Mouse (Mus musculus): ENCODE measurements around the gene Map1b.

Map1b gene

DNA sequence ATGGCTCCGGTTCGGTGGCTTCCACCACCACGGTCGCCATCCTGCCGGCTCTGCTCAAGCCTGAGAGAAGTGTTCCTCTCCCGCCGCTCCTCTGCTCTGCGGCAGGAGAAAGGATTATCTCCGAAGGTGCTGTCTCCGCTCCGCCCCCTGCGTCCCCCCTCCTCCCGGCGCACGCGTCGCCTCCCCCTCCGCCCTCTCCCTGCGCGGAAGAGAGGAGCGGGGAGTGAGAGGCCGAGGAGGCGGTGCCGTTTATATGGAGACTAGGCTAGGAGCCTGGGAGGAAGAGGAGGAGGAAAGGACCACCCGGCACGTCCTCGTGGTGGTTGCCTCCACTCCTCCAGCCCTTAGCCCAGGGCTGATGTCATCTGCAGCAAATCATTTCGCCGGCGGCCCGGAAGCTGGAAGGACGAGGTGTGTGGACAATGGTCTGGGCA, at the start of gene Map1b:
Map1b (minus strand) TSS at position 93 of the 434 bp plus-strand sequence.
- no peak for DNase-seq (ENCODE audit: extremely low spot score, low read depth, low spot score)

DNA sequence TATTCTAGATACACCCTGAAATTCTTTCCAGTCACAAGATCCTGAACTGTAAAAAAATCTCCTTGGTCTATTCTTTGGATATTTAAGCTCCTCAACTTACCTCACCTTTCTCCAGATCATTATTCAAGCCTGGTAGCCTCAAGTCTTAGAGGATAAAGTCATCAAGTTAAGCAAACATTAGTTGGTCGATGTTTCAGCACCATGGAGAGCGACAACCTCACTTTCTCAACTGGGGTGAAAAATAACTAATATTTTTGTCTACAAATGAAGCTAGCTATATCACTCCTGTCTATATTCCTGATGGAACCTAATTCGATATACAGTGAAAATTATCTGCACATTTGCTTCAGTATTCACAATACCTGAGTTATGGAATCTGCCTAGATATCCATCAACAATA, 48.0 kb upstream of the Map1b start:
- DNase-seq (ENCODE audit: extremely low spot score, low read depth, low spot score): peak; percentile 64

DNA sequence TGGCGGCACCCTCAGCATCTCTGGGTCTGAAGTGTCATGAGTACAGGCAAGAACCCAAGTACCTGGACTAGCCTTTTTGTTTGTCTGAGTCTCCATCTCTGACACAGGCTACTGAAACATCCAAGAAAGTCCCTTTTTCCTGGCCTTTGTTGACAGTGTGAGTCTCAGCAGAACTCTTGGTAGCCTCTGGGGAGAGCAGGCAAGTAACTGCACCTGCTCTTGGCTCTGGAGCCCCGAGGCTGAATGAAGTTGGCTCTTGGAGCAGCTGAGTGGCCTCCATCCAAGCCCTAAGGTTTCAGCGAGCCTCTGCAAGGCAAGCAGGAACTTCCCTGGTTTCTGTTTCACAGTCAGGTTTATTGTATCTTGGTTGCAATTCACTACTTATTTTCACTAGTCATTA, 46.7 kb upstream of the Map1b start:
- DNase-seq (ENCODE audit: extremely low spot score, low read depth, low spot score): no peak

DNA sequence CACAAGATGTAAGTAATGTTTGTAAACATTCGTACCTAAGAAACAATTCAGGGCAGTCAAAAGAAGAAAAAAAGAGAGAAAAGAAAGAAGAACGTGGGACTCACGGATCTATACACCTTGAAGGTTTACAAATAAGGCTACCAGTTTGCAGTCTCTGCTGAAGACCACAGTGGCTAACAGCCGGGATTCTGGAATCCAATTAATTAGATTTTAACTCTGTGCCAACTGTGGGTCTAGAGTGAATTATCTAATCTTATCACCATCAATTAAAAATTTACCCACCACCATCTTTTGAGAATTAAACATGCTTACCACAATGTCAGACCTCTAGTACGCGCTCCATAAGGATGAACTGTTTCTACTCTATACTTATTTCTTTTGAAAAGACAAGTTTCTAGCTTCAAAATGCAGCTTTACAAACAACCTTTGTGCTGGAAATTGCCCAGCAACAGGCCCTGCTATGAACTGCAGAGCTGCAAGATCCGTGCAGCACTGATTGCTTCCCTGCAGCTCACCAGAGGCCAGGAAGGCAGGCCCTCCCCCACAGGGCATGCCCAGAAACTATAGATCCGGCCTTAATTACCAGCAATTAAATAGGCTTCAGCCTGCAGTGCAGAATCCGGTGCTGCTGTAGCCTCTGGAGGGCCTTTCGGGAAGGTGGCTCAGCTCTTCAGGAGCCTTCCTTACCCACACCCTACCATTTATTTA, 45.7 kb upstream of the Map1b start:
- no peak for DNase-seq (ENCODE audit: extremely low spot score, low read depth, low spot score)

DNA sequence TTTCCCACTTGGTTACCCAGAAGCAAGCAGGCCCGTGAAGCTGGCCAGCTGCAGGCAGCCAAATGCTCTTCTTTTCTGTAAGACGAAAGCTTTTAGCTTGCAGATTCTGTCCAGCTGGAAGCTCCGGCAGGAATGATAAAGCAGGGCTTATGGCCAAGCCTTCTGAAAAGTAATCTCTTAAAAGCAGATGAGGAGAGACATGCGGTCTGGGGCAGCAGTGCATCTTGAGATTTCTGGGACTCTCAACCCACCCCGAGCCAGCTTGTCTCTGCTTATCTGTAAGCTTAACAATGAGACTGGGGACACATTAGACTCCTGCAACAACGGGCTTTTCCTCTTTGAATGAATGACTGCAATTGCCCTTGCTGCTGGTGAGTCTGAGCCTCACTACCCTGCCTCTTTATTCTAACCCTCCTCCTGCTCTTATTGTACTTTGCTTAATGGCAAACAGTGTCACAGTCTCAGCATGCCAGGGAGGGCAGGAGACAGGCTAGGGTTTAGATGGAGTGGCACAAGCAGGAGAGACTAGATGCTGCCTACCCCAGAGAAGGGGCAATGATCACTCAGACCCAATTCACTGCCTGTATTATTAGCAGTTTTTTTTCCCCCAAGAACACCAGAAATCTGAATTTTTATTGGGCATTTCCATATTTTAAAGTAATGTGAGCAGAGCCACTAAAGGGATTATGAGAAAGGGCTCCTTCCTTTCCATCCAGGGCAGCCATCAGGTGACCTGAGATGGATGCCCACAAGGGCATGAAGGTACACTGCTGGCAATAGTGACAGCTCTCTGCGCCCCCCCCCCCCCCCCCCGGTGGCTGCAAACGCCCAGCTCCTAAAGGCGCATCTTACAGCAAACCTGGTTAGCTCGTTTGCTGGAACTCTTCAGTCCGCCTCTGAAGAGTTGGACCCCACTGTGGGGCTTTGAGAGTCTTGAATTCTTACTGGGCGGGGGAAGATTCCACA, 44.6 kb upstream of the Map1b start:
- no peak for DNase-seq (ENCODE audit: extremely low spot score, low read depth, low spot score)

DNA sequence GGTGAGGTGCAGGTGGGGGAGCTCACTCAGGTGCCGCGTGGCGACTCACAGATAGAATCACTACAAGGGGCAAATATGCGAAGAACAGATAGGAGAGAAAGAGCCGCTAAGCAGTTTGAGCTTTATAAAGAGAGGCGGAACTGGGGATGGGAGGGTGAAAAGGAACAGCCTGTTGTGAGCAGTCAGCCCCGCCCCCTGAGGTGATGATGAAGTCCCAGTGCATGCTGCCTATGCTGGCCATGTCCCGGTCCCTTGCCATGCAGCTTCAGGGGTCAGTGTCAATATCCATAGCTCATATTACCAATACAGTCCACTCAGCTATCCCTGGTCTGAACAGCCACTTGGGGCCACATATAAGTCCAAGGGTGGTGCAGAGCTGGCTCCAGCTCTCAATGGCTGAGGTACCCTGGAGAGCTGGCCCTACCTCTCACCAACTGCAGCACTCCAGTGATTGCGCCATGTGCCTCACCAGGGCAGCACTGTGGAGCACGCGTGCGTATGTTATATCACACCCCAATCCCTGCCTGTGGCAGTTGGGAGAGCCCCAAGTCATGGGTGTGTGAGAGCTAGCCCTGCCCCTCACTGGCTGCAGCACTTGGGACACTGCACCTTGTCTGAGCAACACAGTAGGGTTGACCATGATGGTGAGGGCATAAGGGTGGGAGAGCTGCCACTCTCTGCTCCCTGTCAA, 42.0 kb upstream of the Map1b start:
- DNase-seq (ENCODE audit: extremely low spot score, low read depth, low spot score): no peak

DNA sequence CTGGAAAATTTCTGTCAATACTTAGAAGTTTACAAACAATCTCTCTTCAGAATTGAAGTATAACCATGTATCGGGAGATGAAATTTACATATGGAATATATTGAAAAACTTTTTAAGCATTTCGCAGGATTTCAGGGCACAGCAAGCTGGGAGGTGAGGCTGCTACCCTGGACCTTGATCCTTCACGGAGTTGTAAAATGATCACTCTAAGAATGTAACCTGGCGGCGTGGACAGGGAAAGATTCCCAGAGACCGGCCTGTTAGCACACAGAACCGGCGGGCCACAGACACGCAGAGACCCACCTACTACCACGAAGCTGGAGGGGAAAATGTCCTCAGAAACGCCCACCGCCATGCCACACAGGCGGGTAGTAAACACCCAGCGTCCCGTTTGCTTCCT, 41.5 kb upstream of the Map1b start:
- no peak for DNase-seq (ENCODE audit: extremely low spot score, low read depth, low spot score)

DNA sequence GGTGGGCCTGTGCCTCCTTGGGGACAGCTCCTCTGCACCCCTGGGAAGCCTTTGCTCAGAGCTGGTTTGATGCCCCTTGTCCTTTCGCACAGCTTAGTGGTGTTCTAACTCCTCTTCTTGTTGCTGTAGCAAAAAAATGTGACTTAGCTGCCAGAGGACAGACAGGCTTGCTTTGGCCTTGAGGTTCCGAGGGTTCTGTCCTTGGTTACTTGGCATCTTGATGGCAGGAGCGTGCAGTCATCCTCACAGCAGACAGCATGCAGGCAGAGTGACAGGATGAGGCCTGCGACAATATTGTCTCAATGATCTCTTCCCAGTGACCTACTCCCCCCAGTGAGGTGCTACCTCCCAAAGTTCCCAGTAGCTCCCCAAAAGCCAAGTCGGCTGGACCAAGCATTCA, 41.0 kb upstream of the Map1b start:
- no peak for DNase-seq (ENCODE audit: extremely low spot score, low read depth, low spot score)

DNA sequence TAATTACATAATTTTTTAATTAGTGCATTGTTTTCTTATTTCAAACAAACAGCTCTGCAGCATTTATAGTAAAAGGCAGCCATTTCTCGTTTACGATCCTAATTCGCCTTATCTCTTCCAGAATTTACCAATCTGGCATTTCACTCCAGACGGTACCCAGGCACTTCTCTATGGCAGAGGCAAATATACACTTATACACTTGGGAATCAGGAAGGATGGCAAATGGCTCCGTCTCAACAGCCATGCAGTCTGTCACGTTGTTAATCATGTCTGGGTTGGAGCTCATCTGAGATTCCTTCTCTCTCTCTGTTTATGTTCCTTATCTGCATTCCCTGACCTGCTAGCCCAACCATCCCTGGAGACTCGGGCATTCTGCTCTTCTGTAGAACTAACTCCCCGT, 38.6 kb upstream of the Map1b start:
- no peak for DNase-seq (ENCODE audit: extremely low spot score, low read depth, low spot score)

DNA sequence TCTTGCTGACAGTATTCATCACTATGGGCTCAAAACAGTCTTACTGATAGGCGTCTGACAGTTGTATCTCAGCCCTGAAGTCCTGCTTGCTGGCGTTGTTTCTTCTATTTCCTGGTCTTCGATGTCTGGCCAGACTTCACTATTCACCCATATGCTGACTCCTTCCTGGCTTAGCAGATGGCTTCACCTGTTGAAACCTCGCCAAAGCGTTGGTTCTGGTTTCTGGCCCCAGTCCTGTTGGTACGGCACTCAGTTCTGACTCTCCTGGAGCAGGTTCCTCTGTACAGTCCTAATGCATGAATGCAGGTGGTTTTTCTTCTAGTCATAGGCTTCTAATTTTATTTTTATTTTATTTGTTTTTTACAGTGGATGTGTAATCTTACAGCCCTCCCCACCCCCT, 38.1 kb upstream of the Map1b start:
- no peak for DNase-seq (ENCODE audit: extremely low spot score, low read depth, low spot score)

DNA sequence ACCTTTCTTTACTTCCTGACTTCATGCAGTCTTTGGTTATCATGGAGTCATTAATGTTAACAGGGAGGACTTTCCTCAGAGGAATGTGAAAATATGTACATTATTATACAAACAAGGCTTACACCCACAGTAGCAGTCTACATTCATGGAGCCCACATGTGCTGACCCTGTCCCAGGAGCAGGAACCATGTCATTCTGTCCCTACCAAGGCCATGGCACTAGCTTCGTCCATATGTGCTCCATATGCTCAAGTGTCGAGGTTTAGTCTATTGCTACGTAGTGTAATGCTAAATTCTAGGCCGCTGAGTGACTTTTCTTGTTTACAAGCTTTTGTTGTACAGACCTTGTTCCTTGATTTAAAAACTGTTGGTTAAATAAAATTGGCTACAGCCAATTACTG, 36.0 kb upstream of the Map1b start:
- no peak for DNase-seq (ENCODE audit: extremely low spot score, low read depth, low spot score)

DNA sequence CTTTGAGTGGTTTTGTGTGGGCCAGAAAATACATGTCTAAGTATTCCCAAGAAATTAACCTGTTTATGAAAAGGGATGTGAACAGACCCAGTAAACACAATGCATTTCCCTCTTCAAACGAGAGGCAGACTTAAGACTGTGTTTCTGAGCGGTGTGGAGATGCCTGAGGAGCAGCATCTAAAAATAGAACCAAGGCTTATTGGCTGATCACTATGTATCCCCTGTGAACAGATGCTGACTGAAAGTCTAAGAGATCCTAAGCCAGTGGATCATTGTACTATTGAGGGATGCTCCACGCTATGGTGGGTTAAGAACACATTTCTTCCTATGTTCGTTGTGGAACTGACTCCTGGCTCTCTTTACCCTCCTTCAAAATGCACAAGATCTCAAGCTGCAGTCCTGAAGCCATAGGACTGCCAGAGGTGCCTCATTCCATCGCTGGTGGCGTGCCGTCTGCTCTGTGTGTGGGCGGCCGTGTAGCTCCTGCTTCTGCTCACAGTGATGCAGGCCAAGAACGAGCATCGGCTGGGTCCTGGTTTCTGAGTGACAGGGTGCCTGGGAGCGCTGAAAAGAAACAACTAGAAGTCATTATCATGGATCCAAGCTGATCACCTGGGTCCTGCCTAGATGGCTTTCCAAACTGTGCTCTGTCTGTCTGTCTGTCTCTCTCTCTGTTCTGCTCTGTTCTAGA, 34.5 kb upstream of the Map1b start:
- no peak for DNase-seq (ENCODE audit: extremely low spot score, low read depth, low spot score)

DNA sequence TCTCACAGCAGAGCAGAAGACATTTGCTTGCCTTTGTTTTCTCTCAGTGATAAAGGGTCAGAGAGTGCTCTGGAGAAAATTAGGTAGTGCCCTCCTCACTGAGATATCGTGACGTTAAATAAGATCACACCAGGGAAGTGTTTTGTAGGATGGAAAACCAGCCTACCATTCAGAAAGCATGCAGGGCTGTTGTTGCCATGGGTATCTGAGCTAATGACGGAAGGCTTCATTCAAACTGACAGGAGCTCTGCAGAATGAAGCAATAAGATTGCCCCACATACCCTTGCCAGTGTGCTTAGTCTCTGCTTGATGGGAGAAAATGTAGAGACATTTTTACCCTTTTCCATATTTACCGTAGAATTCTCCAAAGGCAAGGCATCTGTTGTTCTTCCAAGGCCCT, 33.7 kb upstream of the Map1b start:
- no peak for DNase-seq (ENCODE audit: extremely low spot score, low read depth, low spot score)

DNA sequence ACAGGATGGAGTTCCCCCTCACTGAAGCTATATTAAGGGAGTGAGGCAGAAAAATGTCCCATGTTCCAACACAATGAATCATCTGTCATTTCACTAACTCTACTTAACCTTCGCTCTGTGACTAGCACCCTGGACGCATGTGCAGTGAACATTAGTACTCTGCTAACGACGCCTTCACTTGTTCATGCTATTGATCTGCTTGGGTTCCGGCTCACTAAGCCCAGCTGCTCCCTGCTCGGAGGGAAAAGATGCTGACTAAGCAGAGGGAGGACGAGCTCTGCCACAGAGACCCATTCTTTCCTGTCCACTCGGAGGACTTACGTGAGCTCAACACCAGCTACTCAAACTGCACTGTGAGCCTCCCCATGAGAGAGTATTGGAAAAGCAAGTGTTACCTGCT, 33.2 kb upstream of the Map1b start:
- DNase-seq (ENCODE audit: extremely low spot score, low read depth, low spot score): no peak

DNA sequence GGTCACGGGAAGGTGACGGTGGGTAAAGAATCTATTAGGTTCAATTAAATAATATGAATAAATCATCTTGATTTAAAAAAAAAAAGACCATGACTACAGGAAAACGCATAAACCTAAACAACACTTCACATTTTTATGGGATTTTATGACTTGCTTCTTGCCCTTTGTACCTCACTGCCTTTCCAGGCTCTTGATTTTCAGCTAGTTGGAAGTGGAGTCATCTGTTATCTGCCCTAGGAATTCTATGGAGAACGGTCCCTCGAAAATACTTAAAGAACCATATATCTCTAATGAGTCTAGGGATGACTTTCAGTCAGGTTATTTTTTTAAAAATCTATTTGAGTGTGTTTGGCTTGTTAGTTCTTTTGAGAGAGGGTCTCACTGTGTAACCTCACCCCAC, 30.5 kb upstream of the Map1b start:
- no peak for DNase-seq (ENCODE audit: extremely low spot score, low read depth, low spot score)

DNA sequence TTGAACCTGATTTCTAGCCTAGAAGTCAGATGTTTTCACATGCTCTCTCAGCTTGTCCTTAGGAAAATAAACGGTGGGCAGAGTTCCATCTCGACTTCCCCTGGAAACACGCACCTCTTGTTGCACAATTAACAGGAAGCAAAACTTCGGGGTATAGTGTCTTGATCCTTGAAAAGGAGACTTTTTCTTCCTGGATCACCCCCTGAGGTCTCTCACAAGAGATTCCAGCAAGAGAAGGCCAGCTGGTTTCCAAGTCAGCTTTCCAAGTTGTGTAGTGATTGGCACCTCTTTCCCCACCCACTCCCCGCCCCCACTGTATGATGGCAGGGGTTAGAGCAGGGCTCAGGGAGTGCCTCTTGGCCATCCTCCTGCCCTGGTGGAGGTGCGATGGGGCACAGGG, 28.9 kb upstream of the Map1b start:
- DNase-seq (ENCODE audit: extremely low spot score, low read depth, low spot score): no peak

DNA sequence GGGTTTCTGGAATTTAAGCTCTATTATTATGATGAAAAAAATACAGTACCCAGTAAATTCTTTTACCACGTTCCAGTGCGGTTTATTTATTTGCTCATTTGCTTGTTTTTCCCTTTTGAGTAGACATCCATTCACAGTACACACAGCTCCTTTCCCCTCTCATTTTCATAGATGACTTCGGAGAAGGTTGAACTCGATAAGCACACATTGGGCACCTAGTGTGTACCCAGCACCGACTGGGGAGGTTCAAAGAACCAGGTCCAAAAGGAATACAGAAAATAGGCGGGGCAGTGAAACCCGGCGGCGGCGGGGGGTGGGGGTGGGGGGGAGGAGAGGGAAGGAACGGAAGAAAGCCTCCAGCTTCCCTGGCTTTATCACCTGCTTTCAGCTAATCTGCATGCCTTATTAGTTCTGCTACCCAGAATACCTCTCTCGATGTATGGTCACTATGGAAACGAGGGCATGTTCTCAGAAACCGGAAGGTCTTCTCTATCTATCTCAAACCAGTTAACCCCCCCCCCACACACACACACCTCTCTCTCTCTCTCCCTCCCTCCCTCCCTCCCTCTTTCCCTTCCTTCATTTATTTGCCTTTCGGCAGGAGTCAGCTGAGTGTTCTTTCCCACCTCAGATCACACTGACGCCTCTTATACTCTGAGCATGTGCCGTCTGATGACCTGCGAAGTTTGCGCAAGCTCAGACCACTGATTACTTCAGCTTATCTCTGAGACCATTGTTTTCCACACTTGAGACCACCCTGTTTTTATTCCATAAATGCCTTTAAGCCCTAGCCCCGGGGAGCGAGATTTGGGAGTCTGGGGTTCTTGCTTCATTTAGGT, 25.3 kb upstream of the Map1b start:
- no peak for DNase-seq (ENCODE audit: extremely low spot score, low read depth, low spot score)

DNA sequence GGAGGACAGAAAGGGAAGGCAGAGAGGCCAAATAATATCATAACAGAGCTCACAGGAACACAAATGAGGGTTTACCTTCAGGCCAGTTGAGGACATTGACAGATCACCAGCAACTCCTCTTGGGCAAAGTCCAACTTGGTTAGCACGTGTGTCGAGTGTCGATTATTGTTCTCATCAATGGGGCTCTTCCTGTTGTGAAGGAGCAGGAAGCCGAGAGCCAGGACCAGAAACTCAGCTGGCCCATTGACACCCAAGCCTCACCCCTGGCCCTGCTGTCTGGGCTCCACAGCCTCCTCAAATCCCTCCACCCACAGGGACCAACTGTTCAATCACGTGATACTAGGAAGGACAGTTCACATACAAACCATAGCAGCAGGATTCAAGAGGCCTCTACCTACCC, 22.9 kb upstream of the Map1b start:
- no peak for DNase-seq (ENCODE audit: extremely low spot score, low read depth, low spot score)

DNA sequence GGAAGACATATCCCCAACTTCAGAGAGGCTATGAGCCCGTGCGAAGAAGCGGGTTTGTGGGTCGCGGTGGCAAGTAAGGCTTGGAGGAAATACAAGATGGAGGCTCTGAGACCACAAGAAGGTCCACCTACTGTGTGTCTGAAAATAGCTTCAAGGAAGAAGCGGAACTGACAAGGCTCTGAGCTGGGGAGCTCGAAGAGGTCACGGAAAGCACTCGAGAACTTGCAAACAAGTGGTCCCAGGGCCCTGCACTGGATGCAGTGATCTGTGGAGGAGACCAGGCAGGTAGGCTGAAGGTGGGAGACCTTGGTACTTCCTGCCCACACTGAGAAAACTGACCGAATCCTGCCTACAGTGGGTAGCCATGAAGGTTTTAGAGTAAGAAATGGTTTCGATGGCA, 22.5 kb upstream of the Map1b start:
- no peak for DNase-seq (ENCODE audit: extremely low spot score, low read depth, low spot score)

DNA sequence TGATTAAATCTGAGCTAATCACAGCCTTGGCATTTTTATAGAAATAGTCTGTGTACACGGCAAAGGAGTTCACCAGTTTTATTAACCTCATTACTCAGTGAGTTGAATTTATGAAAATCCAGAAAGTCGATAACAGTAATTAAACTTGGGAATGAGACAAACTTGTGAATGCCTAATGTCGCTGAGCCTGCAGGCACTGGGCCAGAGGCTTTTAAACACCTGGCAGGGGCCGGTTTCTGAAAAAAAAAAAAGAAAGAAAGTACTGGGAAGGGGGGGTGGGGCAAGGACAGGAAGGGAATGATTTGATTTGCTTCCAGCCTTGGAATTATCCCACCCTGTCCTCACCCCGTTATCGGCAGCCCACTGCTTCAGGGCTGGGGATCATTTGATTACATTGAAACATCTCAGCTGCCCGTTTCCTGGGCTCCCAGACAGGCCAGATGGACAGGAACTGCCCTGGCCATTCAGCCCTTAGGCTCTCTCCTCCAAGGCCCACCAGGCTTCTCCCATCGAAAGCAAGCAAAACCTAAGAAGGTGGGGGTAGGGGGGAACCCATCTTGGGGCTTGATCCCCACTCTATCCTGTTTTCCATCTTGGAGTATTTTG, 21.7 kb upstream of the Map1b start:
- DNase-seq (ENCODE audit: extremely low spot score, low read depth, low spot score): no peak
